Mouse (Mus musculus) CD8-positive naive resting alpha-beta T cell, adult 2 months (primary cell): ENCODE data around the gene Ooep.

Source experiments
- DNase-seq, 2 experiments: peaks; one replicate each; pipeline ENCODE4 v3.0.0; 2022; ENCODE audit warnings: low read depth in 2 of 2, low spot score in 2 of 2

The Ooep gene

DNA sequence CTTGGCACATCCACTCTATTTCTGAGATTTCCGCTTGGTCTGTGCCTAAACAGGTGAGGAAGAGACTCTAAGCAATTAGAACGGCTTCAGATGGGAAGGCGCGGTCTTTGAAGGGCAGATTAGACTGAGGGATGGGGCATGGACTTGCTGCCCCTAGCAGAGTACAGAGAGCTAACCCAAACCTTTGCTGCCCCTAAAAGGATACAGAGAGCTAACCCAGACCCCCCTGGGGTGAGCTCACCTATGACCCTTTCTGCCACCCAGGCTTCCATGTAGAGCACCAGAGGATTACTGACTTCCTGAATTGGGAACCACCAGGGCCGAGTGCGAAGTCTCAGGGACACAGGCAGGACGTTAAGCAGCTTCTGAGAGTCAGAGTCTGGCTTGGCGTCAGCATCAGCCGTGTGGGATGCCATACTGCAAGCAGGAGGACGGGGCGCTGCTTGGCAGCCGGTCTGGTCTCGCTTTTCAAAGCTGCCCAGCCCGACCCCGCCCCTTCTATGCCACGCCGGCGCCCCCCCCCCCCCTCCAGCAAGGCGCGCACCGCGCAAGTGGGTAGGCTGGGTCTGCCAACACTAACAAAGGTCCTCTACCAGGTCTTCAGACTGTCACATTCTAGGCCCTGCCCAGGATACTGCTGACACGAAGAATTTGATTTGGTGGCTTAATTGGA is at the start of gene Ooep:
TSS of gene Ooep (minus strand) at position 613 of the 673 bp plus-strand sequence.
- no peak for DNase-seq

DNA sequence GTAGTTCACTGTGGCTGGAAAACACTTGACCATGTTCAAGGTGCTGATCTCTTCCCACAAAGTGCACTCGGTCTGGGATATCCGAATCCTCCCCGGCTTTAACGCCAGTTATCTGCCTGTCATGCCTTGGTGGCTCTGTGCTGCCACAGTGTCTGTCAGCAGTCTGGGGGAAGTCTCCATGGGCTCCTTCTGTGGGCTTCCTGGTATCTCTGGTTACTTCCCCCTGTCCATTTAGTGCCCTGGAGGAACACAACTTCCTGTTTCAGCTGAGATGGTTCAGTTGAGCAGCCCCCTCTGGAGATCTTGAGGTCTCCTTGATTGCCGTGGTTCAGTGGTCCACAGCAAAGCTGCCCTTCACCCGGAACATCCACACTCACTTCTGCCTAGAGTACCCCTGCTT is 49.7 kb upstream of the Ooep start:
- DNase-seq, result no peak

- DNase-seq, result no peak
Measured at GRCm38 (mm10) chr9:78427362-78427781, 48.8 kb upstream of the Ooep start.

- no peak for DNase-seq
Measured at GRCm38 (mm10) chr9:78401596-78401995, 23.1 kb upstream of the Ooep start.

DNA sequence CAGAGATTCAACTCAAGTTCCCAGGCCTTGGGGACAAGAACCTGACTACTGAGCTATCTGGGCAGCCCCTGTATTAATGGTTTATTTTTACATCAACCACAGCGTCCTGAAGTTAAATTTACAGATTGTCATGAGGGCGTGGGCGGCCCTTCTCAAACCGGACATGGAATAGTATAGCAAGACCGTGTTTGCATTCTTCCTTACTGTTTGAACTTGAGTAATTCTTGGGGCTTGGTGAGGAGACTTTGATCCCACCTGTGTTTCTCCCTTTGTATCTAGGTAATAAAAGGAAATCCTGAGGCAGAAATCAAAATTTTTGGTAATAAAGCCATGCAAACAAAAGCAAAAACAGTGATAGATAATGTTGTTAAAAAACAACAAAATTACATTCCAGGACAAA is 22.0 kb upstream of the Ooep start:
- DNase-seq, result no peak

GRCm38 (mm10) chr9:78396517-78396916 is 18.0 kb upstream of the Ooep start:
- DNase-seq, result no peak

GRCm38 (mm10) chr9:78395630-78396351 is 17.3 kb upstream of the Ooep start, which contains the start of gene Ddx43:
Gene Ddx43 (plus strand): TSS chr9:78395777.
- peak; percentile 7 to 9 for DNase-seq

- no peak for DNase-seq
Measured at GRCm38 (mm10) chr9:78395244-78395629, 16.7 kb upstream of the Ooep start.

- DNase-seq, result no peak
Measured at GRCm38 (mm10) chr9:78394602-78395001, 16.1 kb upstream of the Ooep start.

DNA sequence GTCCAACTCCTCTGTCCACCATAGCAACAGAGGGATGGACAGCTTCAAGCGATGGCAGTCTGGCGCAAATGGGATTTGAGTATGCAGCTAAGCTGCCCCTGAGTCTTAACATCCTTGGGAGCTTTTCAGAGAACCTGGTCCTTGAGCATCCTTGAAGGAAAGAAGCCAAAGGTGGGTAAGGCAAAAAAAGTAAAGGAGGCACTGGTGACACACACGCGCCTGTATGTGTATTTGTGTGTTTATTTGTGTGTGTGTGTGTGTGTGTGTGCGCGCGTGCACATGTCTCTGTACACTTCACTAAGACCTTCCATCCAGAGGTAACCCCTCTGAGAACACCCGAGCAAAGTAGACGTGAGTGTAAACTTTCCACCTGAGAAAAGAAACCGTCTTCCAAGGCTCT is 15.2 kb upstream of the Ooep start:
- DNase-seq, result no peak

GRCm38 (mm10) chr9:78389981-78390380 is 11.5 kb upstream of the Ooep start:
- no peak for DNase-seq

GRCm38 (mm10) chr9:78386947-78387346 is 8.4 kb upstream of the Ooep start:
- DNase-seq, result no peak

- no peak for DNase-seq
Measured at GRCm38 (mm10) chr9:78385893-78386292, 7.4 kb upstream of the Ooep start.

GRCm38 (mm10) chr9:78377546-78377945 is 979 bp downstream of the Ooep start:
- no peak for DNase-seq

DNA sequence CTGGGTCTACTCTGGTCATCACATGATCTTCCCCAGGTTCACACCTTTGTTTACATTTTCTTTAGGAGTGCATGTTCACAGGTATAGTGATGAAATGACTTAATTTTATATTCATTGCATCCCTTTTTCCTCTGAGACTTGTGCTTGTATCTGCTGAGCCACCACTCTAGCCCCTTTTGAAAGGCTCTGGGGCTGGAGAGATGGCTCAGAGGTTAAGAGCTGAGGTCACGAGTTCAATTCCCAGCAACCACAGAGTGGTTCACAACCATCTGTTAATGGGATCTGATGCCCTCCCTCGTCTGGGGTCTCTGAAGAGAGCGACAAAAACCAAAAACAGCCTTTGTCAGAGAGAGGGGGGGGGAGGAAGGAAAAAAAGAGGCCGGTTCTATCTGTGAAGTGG is 3.0 kb downstream of the Ooep start:
- no peak for DNase-seq

GRCm38 (mm10) chr9:78374885-78375389 is 3.6 kb downstream of the Ooep start:
- no peak for DNase-seq

DNA sequence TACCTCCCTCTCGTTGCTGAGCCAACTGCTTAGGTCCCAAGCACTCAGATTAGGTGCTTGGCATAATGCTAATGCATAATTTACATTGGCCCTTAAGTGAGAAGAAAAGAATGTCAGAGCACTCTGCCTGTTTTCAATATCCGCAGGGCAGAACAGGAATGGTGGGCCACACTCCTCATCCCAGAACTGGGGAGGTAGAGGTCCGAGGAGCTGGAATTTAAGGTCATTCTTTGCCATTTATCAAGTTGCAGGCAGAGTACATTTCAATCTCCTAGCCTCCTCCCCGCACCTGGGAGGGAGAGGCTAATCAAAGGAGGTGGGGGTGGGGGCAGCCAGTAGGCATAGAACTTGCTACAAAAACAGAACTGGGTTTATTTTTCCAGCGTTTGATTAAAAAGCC is 4.1 kb downstream of the Ooep start:
- DNase-seq, result no peak

GRCm38 (mm10) chr9:78372827-78373504 is 5.6 kb downstream of the Ooep start:
- DNase-seq, result no peak

DNA sequence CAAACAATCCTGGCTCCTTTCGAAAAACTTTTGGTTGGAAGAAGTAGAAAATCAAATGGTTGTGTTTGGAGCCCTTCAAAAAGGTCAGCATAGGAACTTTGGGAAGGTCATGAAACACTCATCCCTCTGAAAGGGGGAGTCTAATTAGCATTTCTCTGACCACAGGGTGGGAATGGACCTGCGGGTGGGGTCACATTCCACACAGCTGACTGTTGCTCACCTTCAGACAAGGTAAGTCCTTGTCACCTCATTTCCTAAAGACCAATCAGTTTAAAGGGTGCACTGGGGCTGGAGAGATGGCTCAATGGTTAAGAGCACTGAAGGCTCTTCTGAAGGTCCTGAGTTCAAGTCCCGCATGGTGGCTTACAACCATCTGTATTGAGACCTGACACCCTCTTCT is 7.1 kb downstream of the Ooep start:
- no peak for DNase-seq

DNA sequence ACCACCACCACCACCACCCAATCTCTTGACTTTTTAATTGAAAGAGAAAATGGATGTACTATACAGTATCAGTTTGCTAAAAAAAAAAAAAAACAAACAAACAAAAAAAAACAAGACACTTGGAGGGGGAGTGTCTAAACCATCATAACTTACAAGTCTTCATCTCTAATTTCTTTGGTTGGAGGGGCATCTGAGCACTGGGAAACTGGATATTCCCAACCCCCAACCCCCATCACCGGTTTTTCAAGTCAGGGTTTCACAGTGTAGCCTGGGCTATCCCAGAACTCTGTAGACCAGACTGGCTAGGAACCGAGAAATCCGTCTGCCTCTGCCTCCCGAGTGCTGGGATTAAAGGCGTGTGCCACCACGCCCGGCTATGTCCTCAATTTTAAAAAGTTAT is 8.7 kb downstream of the Ooep start:
- no peak for DNase-seq

GRCm38 (mm10) chr9:78369349-78369748 is 9.2 kb downstream of the Ooep start:
- no peak for DNase-seq
